ENCODE assay signal across 15 mouse cellular contexts in genomic region chr2:25657246-25657645, GRCm38 (mm10). TPM values are rescaled to one million over a fixed set of nuclear protein-coding genes. Genes with fewer than 3 reads are reported as not detected.
A peak's percentile ranks its signal among the peaks of the same experiment; 100 is the strongest.
DNase-seq lines count a peak whose midpoint lies in the region; ATAC-seq and TF ChIP-seq lines count a peak whose summit lies in the region.
"Had no signal": no experiment of that assay in that cellular context is flagged by ENCODE, and none has a peak within 500 bp of the region (broad histone marks: within the 10 kb centered on the region; RNA-seq: fewer than 3 reads in every experiment).

No protein-coding gene starts in this region.

- peaks cover 6% of the 10 kb centered on the region for H3K27me3 ChIP-seq in Patski
- H3K27me3 ChIP-seq: midbrain, embryonic 12.5 days had no signal

- POLR2A ChIA-PET in Patski (lab: Charles Lee) = no interaction called here

- CTCF ChIA-PET in Patski (lab: Charles Lee) = interaction anchor here (0.6 kb wide), 1 partner anchor 29 kb away, joined by 3 read pairs; the partner anchor contains the start of gene Fcna

- peak; percentile 49 to 83 for DNase-seq in adrenal gland, adult (ENCODE audit: inconsistent age in 2 of 2, low spot score in 1 of 2)
- DNase-seq in adrenal gland, adult 18-20 months (ENCODE audit: low spot score in 2 of 2) = no peak
- DNase-seq in heart, postnatal 4 days = peak; percentile 25
- no peak for DNase-seq in heart, adult 8-10 months (ENCODE audit: low spot score)
- peak; percentile 48 for DNase-seq in Patski (ENCODE audit: low read depth, low spot score)
- DNase-seq in cerebellum, adult 9-10 months = peak; percentile 29
- no peak for DNase-seq in thymus, adult 18-20 months
- no peak for DNase-seq in layer of hippocampus, postnatal 14 days (ENCODE audit: low spot score in 2 of 2)

- in situ Hi-C loops in Patski (cut with MboI; ENCODE audit: low pct_unique_long_range_greater_than_20kb) = no loop called here

- no peak for ATAC-seq in Patski

- no peak for TF ChIP-seq CTCF in Patski (IDR thresholded peaks at IDR 0.05)

RNA-seq across cellular contexts. Expression of gene Lcn5, which starts 0.5 kb away (rescaled TPM):
- total RNA-seq in adrenal gland, adult 18-20 months (2021) = not detected
- not detected for total RNA-seq in heart, postnatal 4 days (2021)
- total RNA-seq in heart, adult 8-10 months (2022) = not detected
- not detected for polyA plus RNA-seq in Patski (2021)
- not detected for total RNA-seq in layer of hippocampus, postnatal 14 days (2021)
- total RNA-seq: gastrocnemius, postnatal 36 days; heart, postnatal 14 days; left cerebral cortex, postnatal 25 days had no signal
- polyA plus RNA-seq: kidney, embryonic 16.5 days; liver, embryonic 14.5 days; midbrain, embryonic 12.5 days; thymus, postnatal 0 days had no signal

RNA-seq across cellular contexts. Expression of gene Lcn8, which starts 4.3 kb away (rescaled TPM):
- total RNA-seq in adrenal gland, adult 18-20 months (2021) = not detected
- under 1 TPM; 0.72 to 0.74 TPM for total RNA-seq in heart, postnatal 4 days (2021)
- 1 to 10 TPM in 2 of 4 experiments, under 1 TPM in 2; 0.50 to 1.3 (median 0.97) TPM for total RNA-seq in heart, adult 8-10 months (2022)
- not detected for polyA plus RNA-seq in Patski (2021)
- not detected for total RNA-seq in layer of hippocampus, postnatal 14 days (2021)
- total RNA-seq: left cerebral cortex, postnatal 25 days had no signal
- polyA plus RNA-seq: kidney, embryonic 16.5 days; liver, embryonic 14.5 days; midbrain, embryonic 12.5 days had no signal

RNA-seq across cellular contexts. Expression of gene Lcn6, which starts 19.3 kb away (rescaled TPM):
- total RNA-seq in adrenal gland, adult 18-20 months (2021) = not detected
- not detected for total RNA-seq in heart, postnatal 4 days (2021)
- not detected for total RNA-seq in heart, adult 8-10 months (2022)
- polyA plus RNA-seq in Patski (2021) = not detected
- total RNA-seq in layer of hippocampus, postnatal 14 days (2021) = not detected
- total RNA-seq: gastrocnemius, postnatal 36 days; heart, postnatal 14 days; left cerebral cortex, postnatal 25 days had no signal
- polyA plus RNA-seq: kidney, embryonic 16.5 days; liver, embryonic 14.5 days; midbrain, embryonic 12.5 days; thymus, postnatal 0 days had no signal

RNA-seq across cellular contexts. Expression of gene Lcn10, which starts 25.3 kb away (rescaled TPM):
- total RNA-seq in adrenal gland, adult 18-20 months (2021) = not detected
- not detected for total RNA-seq in heart, postnatal 4 days (2021)
- total RNA-seq in heart, adult 8-10 months (2022) = not detected
- not detected for polyA plus RNA-seq in Patski (2021)
- not detected for total RNA-seq in layer of hippocampus, postnatal 14 days (2021)
- total RNA-seq: gastrocnemius, postnatal 36 days; heart, postnatal 14 days; left cerebral cortex, postnatal 25 days had no signal
- polyA plus RNA-seq: kidney, embryonic 16.5 days; liver, embryonic 14.5 days; midbrain, embryonic 12.5 days had no signal

RNA-seq across cellular contexts. Expression of gene Fcna, which starts 29.4 kb away (rescaled TPM):
- 10 to 100 TPM in 1 of 2 experiments, 1 to 10 TPM in 1; 5.3 to 12.3 TPM for total RNA-seq in adrenal gland, adult 18-20 months (2021)
- 1 to 10 TPM; 1.3 to 1.4 TPM for total RNA-seq in heart, postnatal 4 days (2021)
- total RNA-seq in heart, adult 8-10 months (2022) = 1 to 10 TPM; 3.4 to 6.0 (median 4.3) TPM
- not detected for polyA plus RNA-seq in Patski (2021)
- 1 to 10 TPM; 1.0 to 1.4 TPM for total RNA-seq in layer of hippocampus, postnatal 14 days (2021)

Comparison
In these comparisons a context has a peak if more than half of its experiments do, and no peak if none do; other contexts are left out.
1. DNase-seq: peak in adrenal gland, adult (2 of 2), heart, postnatal 4 days (single experiment), Patski (single experiment) and cerebellum, adult 9-10 months (single experiment); none in adrenal gland, adult 18-20 months (0 of 2), heart, adult 8-10 months (single experiment), thymus, adult 18-20 months (0 of 2) and layer of hippocampus, postnatal 14 days (0 of 2).